Mouse (Mus musculus) A20 (cell line): ENCODE measurements at regions not wholly inside any gene's neighbourhood (a gene's known extent, or its start where the extent isn't known, plus 50 kb on each side); places are given as distances from the start of the nearest gene placed in this dataset.

Experiments
- DNase-seq: peaks from one replicate; pipeline ENCODE4 v3.0.0-alpha.2; 2011; ENCODE audit warnings: low read depth, low spot score

GRCm38 (mm10) chr14:86443921-86444835 is 696.9 kb downstream of the Diaph3 start:
- DNase-seq, result no peak

- DNase-seq, result no peak
Measured at GRCm38 (mm10) chr14:86441895-86442679, 698.9 kb downstream of the Diaph3 start.

- DNase-seq, result no peak
Measured at GRCm38 (mm10) chr14:86437383-86437782, 703.7 kb downstream of the Diaph3 start.

- DNase-seq, result no peak
Measured at GRCm38 (mm10) chr14:86435345-86435744, 705.7 kb downstream of the Diaph3 start.

GRCm38 (mm10) chr14:86431215-86431816 is 709.7 kb downstream of the Diaph3 start:
- no peak for DNase-seq

- no peak for DNase-seq
Measured at GRCm38 (mm10) chr14:86421881-86422280, 719.2 kb downstream of the Diaph3 start.

GRCm38 (mm10) chr14:86419959-86420598 is 721.0 kb downstream of the Diaph3 start:
- DNase-seq, result no peak

GRCm38 (mm10) chr14:86396876-86397275 is 744.2 kb downstream of the Diaph3 start:
- no peak for DNase-seq

GRCm38 (mm10) chr14:86395951-86396361 is 745.1 kb downstream of the Diaph3 start:
- DNase-seq, result no peak

- no peak for DNase-seq
Measured at GRCm38 (mm10) chr14:86395531-86395930, 745.5 kb downstream of the Diaph3 start.

- DNase-seq, result no peak
Measured at GRCm38 (mm10) chr14:86395068-86395467, 746.0 kb downstream of the Diaph3 start.

- DNase-seq, result no peak
Measured at GRCm38 (mm10) chr14:86385136-86385535, 755.9 kb downstream of the Diaph3 start.

GRCm38 (mm10) chr14:86365032-86365431 is 776.0 kb downstream of the Diaph3 start:
- no peak for DNase-seq

- no peak for DNase-seq
Measured at GRCm38 (mm10) chr14:86360423-86361059, 780.5 kb downstream of the Diaph3 start.

- DNase-seq, result no peak
Measured at GRCm38 (mm10) chr14:86358584-86358983, 782.5 kb downstream of the Diaph3 start.

- no peak for DNase-seq
Measured at GRCm38 (mm10) chr14:86350526-86350925, 790.5 kb downstream of the Diaph3 start.

- no peak for DNase-seq
Measured at GRCm38 (mm10) chr14:86339007-86339406, 802.0 kb downstream of the Diaph3 start.

- no peak for DNase-seq
Measured at GRCm38 (mm10) chr14:86337052-86337451, 804.0 kb downstream of the Diaph3 start.

- no peak for DNase-seq
Measured at GRCm38 (mm10) chr14:86335284-86335683, 805.8 kb downstream of the Diaph3 start.

GRCm38 (mm10) chr14:86329176-86329575 is 811.9 kb downstream of the Diaph3 start:
- DNase-seq, result no peak

GRCm38 (mm10) chr14:86327646-86328045 is 813.4 kb downstream of the Diaph3 start:
- no peak for DNase-seq
